Mouse (Mus musculus) T-helper 17 cell (primary cell): ENCODE measurements around the gene Fat2.

Source experiments
- in situ Hi-C, 2 experiments: fragments of 300-600 bp; cut with MboI, MseI; formaldehyde crosslinking; loops; 1 replicate in 1 of 2; 2 replicates in 1 of 2; pipeline ENCODE4 v1.15.1; 2025; ENCODE audit warnings: high pct_unique_total_duplicates in 2 of 2

Fat2 gene

DNA sequence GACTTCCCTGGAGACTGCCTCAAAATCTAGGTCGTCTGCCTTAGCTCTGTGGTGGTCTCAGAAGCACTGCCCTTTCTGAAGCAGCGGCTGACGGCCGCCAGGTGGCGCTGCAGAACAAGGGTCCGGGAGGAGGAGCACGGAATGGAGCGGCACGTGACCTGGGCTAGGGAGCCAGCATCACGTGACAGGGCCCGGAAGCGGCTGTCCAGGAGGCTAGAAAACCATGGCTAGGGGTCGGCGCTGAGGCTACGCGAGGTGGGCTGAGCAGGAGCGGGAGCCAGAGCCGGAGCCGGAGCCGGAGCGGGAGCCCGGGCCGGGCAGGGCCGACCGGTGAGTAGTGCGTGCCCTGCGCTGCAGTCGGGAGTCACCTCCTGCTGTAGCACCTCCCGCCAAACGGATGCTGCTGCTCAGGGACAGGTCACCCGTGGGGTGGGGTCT, 132.2 kb downstream of the Fat2 start, which contains the start of gene Slc36a1:
Gene Slc36a1, plus strand, starts transcription at position 192 of the 438 bp plus-strand sequence.
- in situ Hi-C loops: loop anchor here (5.0 kb wide), 1 partner anchor 33 kb away; no protein-coding TSS in a partner anchor
